Mouse (Mus musculus): ENCODE results near the gene Poll.

Gene Poll

GRCm38 (mm10) chr19:45560153-45560890 lies at the start of gene Poll, which contains the start of gene Gm17018:
Gene Poll (minus strand): TSS chr19:45560531.
Gene Gm17018 (plus strand): TSS chr19:45560615.
- DNase-seq (ENCODE audit: low read depth, low spot score) = peak; percentile 61

GRCm38 (mm10) chr19:45608648-45609339 lies 48.5 kb upstream of the Poll start:
- DNase-seq (ENCODE audit: low read depth, low spot score) = no peak

GRCm38 (mm10) chr19:45607479-45607878 lies 47.1 kb upstream of the Poll start:
- no peak for DNase-seq (ENCODE audit: low read depth, low spot score)

- no peak for DNase-seq (ENCODE audit: low read depth, low spot score)
Observed at GRCm38 (mm10) chr19:45606701-45607100, 46.4 kb upstream of the Poll start.

- no peak for DNase-seq (ENCODE audit: low read depth, low spot score)
Observed at GRCm38 (mm10) chr19:45602606-45603005, 42.3 kb upstream of the Poll start.

- no peak for DNase-seq (ENCODE audit: low read depth, low spot score)
Observed at GRCm38 (mm10) chr19:45597106-45597505, 36.8 kb upstream of the Poll start.

- no peak for DNase-seq (ENCODE audit: low read depth, low spot score)
Observed at GRCm38 (mm10) chr19:45596434-45596833, 36.1 kb upstream of the Poll start.

- peak; percentile 32 for DNase-seq (ENCODE audit: low read depth, low spot score)
Observed at GRCm38 (mm10) chr19:45596019-45596418, 35.7 kb upstream of the Poll start.

- no peak for DNase-seq (ENCODE audit: low read depth, low spot score)
Observed at GRCm38 (mm10) chr19:45595481-45595880, 35.1 kb upstream of the Poll start.

- DNase-seq (ENCODE audit: low read depth, low spot score) = no peak
Observed at GRCm38 (mm10) chr19:45594079-45594478, 33.7 kb upstream of the Poll start.

GRCm38 (mm10) chr19:45592916-45593315 lies 32.6 kb upstream of the Poll start:
- no peak for DNase-seq (ENCODE audit: low read depth, low spot score)

GRCm38 (mm10) chr19:45591704-45592103 lies 31.4 kb upstream of the Poll start:
- peak; percentile 39 for DNase-seq (ENCODE audit: low read depth, low spot score)

- DNase-seq (ENCODE audit: low read depth, low spot score) = no peak
Observed at GRCm38 (mm10) chr19:45589761-45590160, 29.4 kb upstream of the Poll start.

- no peak for DNase-seq (ENCODE audit: low read depth, low spot score)
Observed at GRCm38 (mm10) chr19:45587509-45588292, 27.4 kb upstream of the Poll start.

GRCm38 (mm10) chr19:45586850-45587249 lies 26.5 kb upstream of the Poll start:
- no peak for DNase-seq (ENCODE audit: low read depth, low spot score)

- no peak for DNase-seq (ENCODE audit: low read depth, low spot score)
Observed at GRCm38 (mm10) chr19:45584856-45585620, 24.7 kb upstream of the Poll start.

GRCm38 (mm10) chr19:45583136-45583535 lies 22.8 kb upstream of the Poll start:
- DNase-seq (ENCODE audit: low read depth, low spot score) = no peak

GRCm38 (mm10) chr19:45582161-45582560 lies 21.8 kb upstream of the Poll start:
- DNase-seq (ENCODE audit: low read depth, low spot score) = no peak

- DNase-seq (ENCODE audit: low read depth, low spot score) = no peak
Observed at GRCm38 (mm10) chr19:45581257-45581656, 20.9 kb upstream of the Poll start.

- no peak for DNase-seq (ENCODE audit: low read depth, low spot score)
Observed at GRCm38 (mm10) chr19:45580235-45580634, 19.9 kb upstream of the Poll start.

- no peak for DNase-seq (ENCODE audit: low read depth, low spot score)
Observed at GRCm38 (mm10) chr19:45579416-45579815, 19.1 kb upstream of the Poll start.
